Mouse (Mus musculus) intestine, embryonic 15.5 days (tissue): Measurements from ENCODE around the gene Mrpl49. TPM values are rescaled to one million over a fixed set of nuclear protein-coding genes. Genes with fewer than 3 reads are reported as not detected.
A peak's percentile ranks its signal among the peaks of the same experiment; 100 is the strongest.

Experiments used
- ATAC-seq: fragments of 200-750 bp; cut with Nextera tagmentation; 2 replicates; pipeline ENCODE4 v1.8.0; 2017; ENCODE audit warnings: moderate TSS enrichment, moderate library complexity
- H3K27ac ChIP-seq: fragments of 300-500 bp; sonication (generic); 2 replicates; pipeline ENCODE4 v1.5.1; 2015; ENCODE audit warnings: mild to moderate bottlenecking, inconsistent platforms
- H3K27me3 ChIP-seq: fragments of 300-500 bp; sonication (generic); replicated peaks from 2 replicates; pipeline ENCODE4 v1.6.1; 2015; ENCODE audit warnings: inconsistent platforms
- H3K36me3 ChIP-seq: fragments of 300-500 bp; sonication (generic); 2 replicates; pipeline ENCODE4 v1.6.1; 2015; ENCODE audit warnings: inconsistent platforms
- H3K4me1 ChIP-seq: fragments of 300-500 bp; sonication (generic); replicated peaks from 2 replicates; pipeline ENCODE4 v1.6.1; 2015; ENCODE audit warnings: inconsistent platforms
- H3K4me2 ChIP-seq: fragments of 300-500 bp; sonication (generic); replicated peaks from 2 replicates; pipeline ENCODE4 v1.6.1; 2015; ENCODE audit warnings: mild to moderate bottlenecking, inconsistent platforms
- H3K4me3 ChIP-seq: fragments of 300-500 bp; sonication (generic); replicated peaks from 2 replicates; pipeline ENCODE4 v1.5.1; 2015; ENCODE audit warnings: inconsistent platforms
- H3K9ac ChIP-seq: fragments of 300-500 bp; sonication (generic); 2 replicates; pipeline ENCODE4 v1.6.1; 2015; ENCODE audit warnings: inconsistent platforms
- H3K9me3 ChIP-seq: fragments of 300-500 bp; sonication (generic); 2 replicates; pipeline ENCODE4 v1.6.1; 2016; ENCODE audit warnings: inconsistent platforms
- WGBS: fragments of 180-500 bp; shearing (Covaris S2); methylation state at CpG from one replicate; pipeline ENCODE4 v1.1.7; 2015; 5-methylcytosine and 5-hydroxymethylcytosine counted together
- polyA plus RNA-seq: library from polyadenylated mRNA; unstranded; fragments of >200 nt; fragmentation: Nextera tagmentation; extraction: Ambion mirVana; gene quantifications from 2 replicates; pipeline ENCODE4 v1.2.1, GENCODE M21; 2015

Mrpl49 gene
- 72.7 and 78.4 TPM in 2 replicates for polyA plus RNA-seq

GRCm38 (mm10) chr19:6057313-6058096, at the start of gene Mrpl49, which contains the start of gene Fau:
TSS of gene Mrpl49 (minus strand) at chr19:6057785.
TSS of gene Fau (plus strand) at chr19:6057844.
- H3K9me3 ChIP-seq = no peaks in the 10 kb centered on the region
- H3K36me3 ChIP-seq = peaks cover 30% of the 10 kb centered on the region
- H3K4me1 ChIP-seq = peaks cover 19% of the 10 kb centered on the region
- ATAC-seq = peak; percentile 88
- H3K4me2 ChIP-seq = peak within 1 kb of the TSS; percentile 70
- peak within 1 kb of the TSS; percentile 56 for H3K27ac ChIP-seq
- H3K4me3 ChIP-seq = peak within 1 kb of the TSS; percentile 67
- under 1% methylated on average over 63 of the region's 63 CpGs for WGBS
- peak within 1 kb of the TSS; percentile 77 for H3K9ac ChIP-seq
- H3K27me3 ChIP-seq = no peaks in the 10 kb centered on the region

GRCm38 (mm10) chr19:6105586-6105985, 48.0 kb upstream of the Mrpl49 start, which contains the start of gene Naaladl1:
TSS of gene Naaladl1 (plus strand) at chr19:6105782.
- H3K4me1 ChIP-seq = peaks cover 13% of the 10 kb centered on the region; the same call in 1 of the 2 replicates
- WGBS = 78% methylated on average over 7 of the region's 7 CpGs
- H3K4me3 ChIP-seq = peak within 1 kb of the TSS; percentile 28
- no peaks in the 10 kb centered on the region for H3K36me3 ChIP-seq
- peak within 1 kb of the TSS; percentile 42 for H3K4me2 ChIP-seq
- H3K27me3 ChIP-seq = no peaks in the 10 kb centered on the region
- no peaks in the 10 kb centered on the region for H3K9me3 ChIP-seq
- peak within 1 kb of the TSS; percentile 14; the same call in 1 of the 2 replicates for H3K9ac ChIP-seq
- peak within 1 kb of the TSS; percentile 29; the same call in 1 of the 2 replicates for H3K27ac ChIP-seq
- peak; percentile 44 for ATAC-seq

GRCm38 (mm10) chr19:6104476-6104875, 46.9 kb upstream of the Mrpl49 start:
- no peak overlapping the region; the same call in 1 of the 2 replicates for H3K9ac ChIP-seq
- WGBS = 53% methylated on average over 4 of the region's 4 CpGs
- H3K9me3 ChIP-seq = no peaks in the 10 kb centered on the region
- ATAC-seq = peak; percentile 84
- no peaks in the 10 kb centered on the region for H3K36me3 ChIP-seq
- no peak overlapping the region for H3K4me3 ChIP-seq
- peak overlapping the region; percentile 2; the same call in 1 of the 2 replicates for H3K4me2 ChIP-seq
- no peaks in the 10 kb centered on the region for H3K27me3 ChIP-seq
- H3K27ac ChIP-seq = peak overlapping the region; percentile 29
- H3K4me1 ChIP-seq = peaks cover 13% of the 10 kb centered on the region; the same call in 1 of the 2 replicates

- Histone ChIP-seq H3K36me3 (no peaks in the 10 kb centered on the region), H3K4me3 (no peak overlapping the region), H3K9me3 (no peaks in the 10 kb centered on the region), H3K4me1 (peaks cover 13% of the 10 kb centered on the region; the same call in 1 of the 2 replicates), H3K4me2 (no peak overlapping the region), H3K27ac (no peak overlapping the region), H3K9ac (no peak overlapping the region), H3K27me3 (no peaks in the 10 kb centered on the region)
- WGBS = 71% methylated on average over 6 of the region's 6 CpGs
- ATAC-seq = no peak
These were observed 44.7 kb upstream of the Mrpl49 start for GRCm38 (mm10) chr19:6102169-6102853.

- H3K27me3 ChIP-seq = no peaks in the 10 kb centered on the region
- H3K4me1 ChIP-seq = peaks cover 13% of the 10 kb centered on the region; the same call in 1 of the 2 replicates
- H3K4me2 ChIP-seq = no peak overlapping the region
- no peak overlapping the region for H3K9ac ChIP-seq
- 65% methylated on average over 6 of the region's 6 CpGs for WGBS
- H3K36me3 ChIP-seq = no peaks in the 10 kb centered on the region
- no peaks in the 10 kb centered on the region for H3K9me3 ChIP-seq
- no peak overlapping the region for H3K27ac ChIP-seq
- no peak for ATAC-seq
- no peak overlapping the region for H3K4me3 ChIP-seq
These were observed 43.6 kb upstream of the Mrpl49 start for GRCm38 (mm10) chr19:6101186-6101585.

DNA sequence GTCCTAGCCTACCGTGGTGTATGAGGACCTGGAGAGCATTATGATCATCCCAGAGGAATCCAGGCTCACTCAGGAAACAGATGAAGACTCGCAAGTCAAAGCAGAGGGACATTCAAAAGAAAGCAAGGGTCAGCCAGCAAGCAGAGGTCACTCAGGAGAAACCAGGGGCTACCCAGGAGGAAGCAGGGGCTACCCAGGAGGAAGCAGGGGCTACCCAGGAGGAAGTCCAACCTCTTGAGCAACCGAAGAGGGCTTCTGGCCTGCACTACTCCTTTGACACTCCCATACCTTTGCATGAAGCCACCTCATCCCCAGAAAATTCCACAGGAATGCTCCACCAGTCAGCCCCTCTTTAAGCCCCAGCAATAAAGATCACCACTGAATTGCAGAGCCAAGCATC, 40.3 kb upstream of the Mrpl49 start:
- H3K36me3 ChIP-seq = 0 out of 2 replicates have a peak, but pooled peaks cover 4% of the 10 kb centered on the region
- H3K27ac ChIP-seq = no peak overlapping the region
- no peak overlapping the region for H3K4me2 ChIP-seq
- no peak overlapping the region for H3K4me3 ChIP-seq
- 79% methylated on average over 3 of the region's 3 CpGs for WGBS
- H3K4me1 ChIP-seq = no peaks in the 10 kb centered on the region
- H3K9ac ChIP-seq = no peak overlapping the region
- H3K9me3 ChIP-seq = no peaks in the 10 kb centered on the region
- ATAC-seq = no peak
- H3K27me3 ChIP-seq = no peaks in the 10 kb centered on the region

GRCm38 (mm10) chr19:6094119-6094518, 36.5 kb upstream of the Mrpl49 start, which contains the start of gene AC131692.1:
TSS of gene AC131692.1 (plus strand) at chr19:6094419.
- Histone ChIP-seq H3K27ac (no peak within 1 kb of the TSS), H3K4me1 (no peaks in the 10 kb centered on the region), H3K36me3 (peaks cover 28% of the 10 kb centered on the region), H3K9ac (no peak within 1 kb of the TSS), H3K4me3 (no peak within 1 kb of the TSS), H3K4me2 (no peak within 1 kb of the TSS), H3K27me3 (no peaks in the 10 kb centered on the region), H3K9me3 (no peaks in the 10 kb centered on the region)
- WGBS = 87% methylated on average over 7 of the region's 7 CpGs
- no peak for ATAC-seq

DNA sequence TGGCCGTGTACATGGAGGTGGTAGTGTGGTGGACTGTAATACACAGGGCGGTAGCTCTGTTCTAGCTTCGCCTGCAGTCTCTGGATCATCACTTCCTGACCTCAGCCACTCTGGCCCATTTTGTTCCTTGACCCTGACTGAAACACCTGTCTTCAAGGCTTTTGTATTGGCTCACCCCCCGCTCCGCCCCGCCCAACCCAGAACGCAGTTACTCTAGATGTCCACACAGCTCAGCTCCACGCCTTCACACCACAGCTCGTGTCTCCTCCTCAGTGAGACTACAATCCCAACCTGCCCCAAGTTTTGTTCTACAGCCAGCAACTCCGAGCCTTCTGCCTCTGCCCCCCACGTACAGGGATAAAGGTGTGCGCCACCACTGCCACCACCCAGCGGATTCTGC, 31.3 kb upstream of the Mrpl49 start:
- H3K4me3 ChIP-seq = no peak overlapping the region
- no peak overlapping the region for H3K4me2 ChIP-seq
- no peaks in the 10 kb centered on the region for H3K9me3 ChIP-seq
- peaks cover 8% of the 10 kb centered on the region for H3K4me1 ChIP-seq
- no peak for ATAC-seq
- whole genome bisulfite sequencing = 92% methylated on average over 13 of the region's 13 CpGs
- no peak overlapping the region for H3K9ac ChIP-seq
- H3K27me3 ChIP-seq = no peaks in the 10 kb centered on the region
- no peak overlapping the region for H3K27ac ChIP-seq
- peaks cover 29% of the 10 kb centered on the region for H3K36me3 ChIP-seq

DNA sequence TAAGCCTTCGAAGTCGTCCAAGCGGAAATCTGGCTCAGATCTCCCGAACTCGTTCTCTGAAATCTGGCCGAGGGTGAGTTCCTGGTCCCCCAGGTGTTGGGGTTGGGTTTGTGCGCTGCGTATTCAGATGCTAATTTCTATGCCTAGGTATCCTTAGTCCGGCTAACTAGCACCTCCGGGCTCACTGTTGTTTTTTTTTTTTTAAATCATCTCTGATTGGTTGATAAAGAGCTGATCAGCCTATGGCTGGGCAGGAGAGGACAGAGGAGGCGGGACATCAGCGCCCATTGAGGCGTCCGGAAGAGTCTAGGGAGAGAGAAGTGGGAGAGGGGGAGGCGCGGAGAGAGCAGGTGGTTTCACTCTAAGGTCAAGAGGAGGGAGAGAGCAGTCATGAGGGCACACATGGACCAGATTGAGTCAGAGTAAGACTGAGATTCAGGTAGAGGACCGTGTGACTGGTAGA, 27.9 kb upstream of the Mrpl49 start:
- no peaks in the 10 kb centered on the region for H3K9me3 ChIP-seq
- H3K27ac ChIP-seq = peak overlapping the region; percentile 54
- peaks cover 10% of the 10 kb centered on the region for H3K4me1 ChIP-seq
- WGBS = under 1% methylated on average over 17 of the region's 17 CpGs
- no peaks in the 10 kb centered on the region for H3K27me3 ChIP-seq
- H3K4me3 ChIP-seq = peak overlapping the region; percentile 65
- peak overlapping the region; percentile 60 for H3K9ac ChIP-seq
- peak; percentile 83 for ATAC-seq
- peaks cover 29% of the 10 kb centered on the region for H3K36me3 ChIP-seq
- H3K4me2 ChIP-seq = peak overlapping the region; percentile 75

- peaks cover 26% of the 10 kb centered on the region for H3K36me3 ChIP-seq
- ATAC-seq = peak; percentile 94
- H3K9me3 ChIP-seq = no peaks in the 10 kb centered on the region
- peak within 1 kb of the TSS; percentile 62 for H3K9ac ChIP-seq
- H3K27me3 ChIP-seq = no peaks in the 10 kb centered on the region
- peak within 1 kb of the TSS; percentile 65 for H3K4me3 ChIP-seq
- peak within 1 kb of the TSS; percentile 54 for H3K27ac ChIP-seq
- H3K4me1 ChIP-seq = peaks cover 10% of the 10 kb centered on the region
- WGBS = under 1% methylated on average over 58 of the region's 58 CpGs
- peak within 1 kb of the TSS; percentile 75 for H3K4me2 ChIP-seq
These were observed 27.1 kb upstream of the Mrpl49 start, which contains the start of the genes Zfpl1 and Cdca5 for GRCm38 (mm10) chr19:6084478-6085248. TSS of gene Zfpl1 (minus strand) at chr19:6084956. TSS of gene Cdca5 (plus strand) at chr19:6084983.

- no peak for ATAC-seq
- H3K9me3 ChIP-seq = no peaks in the 10 kb centered on the region
- peaks cover 26% of the 10 kb centered on the region for H3K36me3 ChIP-seq
- H3K27ac ChIP-seq = no peak within 1 kb of the TSS
- 89% methylated on average over 9 of the region's 9 CpGs for WGBS
- peaks cover 10% of the 10 kb centered on the region for H3K4me1 ChIP-seq
- no peaks in the 10 kb centered on the region for H3K27me3 ChIP-seq
- H3K4me2 ChIP-seq = no peak within 1 kb of the TSS
- H3K9ac ChIP-seq = no peak within 1 kb of the TSS
- no peak within 1 kb of the TSS for H3K4me3 ChIP-seq
These were observed 24.6 kb upstream of the Mrpl49 start, which contains the start of gene Gm28374 for GRCm38 (mm10) chr19:6082156-6082555. TSS of gene Gm28374 (minus strand) at chr19:6082256.
